Mouse (Mus musculus) liver, embryonic 11.5 days (tissue): ENCODE measurements around the gene Enox1. TPM values are rescaled to one million over a fixed set of nuclear protein-coding genes. Genes with fewer than 3 reads are reported as not detected.

ENCODE experiments used
- ATAC-seq: fragments of 200-750 bp; cut with Nextera tagmentation; replicated peaks from 2 replicates; pipeline ENCODE4 v1.8.0; 2017; ENCODE audit warnings: moderate number of reproducible peaks, mild to moderate bottlenecking, moderate TSS enrichment, moderate library complexity; ENCODE audit not compliant: low FRiP score
- DNase-seq: peaks from one replicate; pipeline ENCODE4 v3.0.0-alpha.2; 2017; ENCODE audit warnings: low spot score
- H3K27ac ChIP-seq: fragments of 300-500 bp; sonication (generic); 2 replicates; pipeline ENCODE4 v1.5.1; 2014; ENCODE audit warnings: mild to moderate bottlenecking, low read depth, low read length, control low read depth
- H3K27me3 ChIP-seq: fragments of 300-500 bp; sonication (generic); replicated peaks from 2 replicates; pipeline ENCODE4 v1.6.1; 2014; ENCODE audit warnings: low read length, mixed read lengths; ENCODE audit not compliant: control insufficient read depth, insufficient read depth
- H3K36me3 ChIP-seq: fragments of 300-500 bp; sonication (generic); 2 replicates; pipeline ENCODE4 v1.6.1; 2014; ENCODE audit warnings: mild to moderate bottlenecking, low read length, moderate library complexity, mixed read lengths; ENCODE audit not compliant: control insufficient read depth, insufficient read depth
- H3K4me1 ChIP-seq: fragments of 300-500 bp; sonication (generic); replicated peaks from 2 replicates; pipeline ENCODE4 v1.6.1; 2014; ENCODE audit warnings: low read length, mixed read lengths; ENCODE audit not compliant: control insufficient read depth, insufficient read depth
- H3K4me2 ChIP-seq: fragments of 300-500 bp; sonication (generic); 2 replicates; pipeline ENCODE4 v1.6.1; 2014; ENCODE audit warnings: mild to moderate bottlenecking, control low read depth, moderate library complexity
- H3K4me3 ChIP-seq: fragments of 300-500 bp; sonication (generic); 2 replicates; pipeline ENCODE4 v1.5.1; 2014; ENCODE audit warnings: low read depth, low read length, control low read depth
- H3K9ac ChIP-seq: fragments of 300-500 bp; sonication (generic); 2 replicates; pipeline ENCODE4 v1.6.1; 2014; ENCODE audit warnings: low read depth, low read length, control low read depth
- H3K9me3 ChIP-seq: fragments of 300-500 bp; sonication (generic); 2 replicates; pipeline ENCODE4 v1.6.1; 2016; ENCODE audit warnings: low read length, inconsistent platforms, mixed read lengths; ENCODE audit not compliant: control insufficient read depth
- WGBS: fragments of 180-500 bp; shearing (Covaris S2); extraction: QIAGEN DNeasy Blood & Tissue Kit; methylation state at CpG from one replicate; pipeline ENCODE4 v1.1.7; 2014; 5-methylcytosine and 5-hydroxymethylcytosine counted together
- polyA plus RNA-seq: library from polyadenylated mRNA; unstranded; fragments of >200 nt; fragmentation: Nextera tagmentation; extraction: Ambion mirVana; gene quantifications from 2 replicates; pipeline ENCODE4 v1.2.1, GENCODE M21; 2014

Enox1 gene
- polyA plus RNA-seq, 1 experiment from 2014 or later, result 0.92 TPM

DNA sequence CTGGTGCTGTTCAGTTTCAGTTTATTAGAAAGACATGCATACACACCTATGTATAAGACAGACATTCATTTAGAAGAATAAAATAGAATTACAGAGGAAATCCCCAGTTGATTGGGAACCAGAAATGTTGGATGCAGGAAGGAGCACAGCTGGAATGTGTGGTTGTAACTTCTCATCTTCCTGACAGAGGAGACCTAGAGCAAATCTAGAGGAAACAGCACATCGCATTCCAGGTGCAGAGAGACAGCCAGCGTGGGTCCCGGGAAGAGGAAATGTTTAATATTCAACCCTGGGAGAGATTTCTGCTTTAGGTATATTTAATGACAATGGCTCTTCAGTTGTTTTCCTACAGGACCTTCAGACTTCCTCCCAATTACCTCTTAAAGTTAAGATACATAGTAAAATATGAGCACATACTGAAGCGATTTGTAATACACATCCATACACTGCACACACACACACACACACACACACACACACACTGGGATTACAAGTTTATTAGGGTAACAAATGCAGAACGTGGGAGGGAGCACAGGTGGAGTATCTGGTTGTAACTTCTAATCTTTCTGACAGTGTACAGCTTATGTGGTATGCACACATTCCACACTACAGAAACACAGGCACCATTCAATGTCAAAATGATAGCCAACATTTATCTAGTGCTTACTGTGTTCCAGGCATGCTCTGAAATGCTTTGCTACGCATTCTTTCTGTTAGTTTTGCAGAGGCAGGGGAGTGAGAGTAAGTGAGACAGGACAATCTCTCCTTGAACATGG is 405.4 kb downstream of the Enox1 start:
- no peaks in the 10 kb centered on the region for H3K9me3 ChIP-seq
- H3K4me2 ChIP-seq, result no peak overlapping the region
- no peak overlapping the region for H3K27ac ChIP-seq
- H3K9ac ChIP-seq, result no peak overlapping the region
- no peak overlapping the region for H3K4me3 ChIP-seq
- 72% methylated on average over 6 of the region's 6 CpGs for WGBS
- H3K36me3 ChIP-seq, result no peaks in the 10 kb centered on the region
- DNase-seq, result no peak
- ATAC-seq, result no peak
- no peaks in the 10 kb centered on the region for H3K27me3 ChIP-seq
- H3K4me1 ChIP-seq, result no peaks in the 10 kb centered on the region

DNA sequence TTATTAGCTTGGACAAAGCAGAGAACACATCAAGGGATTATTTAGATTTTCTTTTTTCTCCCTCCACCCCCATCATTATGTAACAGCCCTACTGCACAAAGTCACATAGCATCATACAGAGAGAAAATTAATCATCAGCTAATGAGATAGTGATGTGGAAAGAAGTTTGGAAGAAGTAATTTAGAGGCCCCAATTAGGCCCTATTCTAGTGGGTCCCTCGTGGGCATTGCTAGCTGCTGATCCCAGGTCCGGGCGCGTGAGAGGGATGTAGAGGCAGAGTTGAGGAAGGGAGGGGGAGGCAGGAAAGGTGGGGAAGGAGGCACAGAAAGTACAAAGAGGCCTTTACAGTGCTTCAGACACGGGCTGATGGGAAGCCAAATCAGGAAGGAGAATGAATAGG is 407.4 kb downstream of the Enox1 start:
- Histone ChIP-seq H3K36me3 (no peaks in the 10 kb centered on the region), H3K4me3 (no peak overlapping the region), H3K9me3 (no peaks in the 10 kb centered on the region), H3K27ac (no peak overlapping the region), H3K4me2 (no peak overlapping the region), H3K27me3 (no peaks in the 10 kb centered on the region), H3K9ac (no peak overlapping the region), H3K4me1 (no peaks in the 10 kb centered on the region)
- no peak for ATAC-seq
- DNase-seq, result no peak
- 80% methylated on average over 5 of the region's 5 CpGs for WGBS

DNA sequence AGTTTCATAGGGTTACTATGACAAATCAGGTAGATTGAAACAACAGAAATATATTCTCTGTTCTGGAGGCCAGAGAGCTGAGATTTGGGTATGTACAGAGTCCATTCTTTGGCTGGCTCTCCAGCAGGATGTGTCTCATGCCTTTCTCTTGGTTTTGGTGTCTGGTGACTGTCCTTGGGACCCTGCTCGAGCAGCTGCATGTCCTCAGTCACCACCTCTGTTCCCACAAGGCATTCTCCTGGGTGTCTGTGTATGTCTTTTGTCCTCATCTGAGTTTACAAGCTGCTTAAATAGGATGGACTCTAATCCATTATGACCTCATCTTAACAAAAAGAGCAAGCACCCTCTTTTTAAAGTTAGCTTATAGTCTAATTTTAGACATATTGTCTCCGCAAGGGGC is 410.6 kb downstream of the Enox1 start:
- Histone ChIP-seq H3K4me3 (no peak overlapping the region), H3K36me3 (no peaks in the 10 kb centered on the region), H3K4me2 (no peak overlapping the region), H3K4me1 (no peaks in the 10 kb centered on the region), H3K9me3 (no peaks in the 10 kb centered on the region), H3K27me3 (no peaks in the 10 kb centered on the region), H3K27ac (no peak overlapping the region), H3K9ac (no peak overlapping the region)
- WGBS, result 77% methylated on average over 2 of the region's 2 CpGs
- DNase-seq (no peak), ATAC-seq (no peak)

DNA sequence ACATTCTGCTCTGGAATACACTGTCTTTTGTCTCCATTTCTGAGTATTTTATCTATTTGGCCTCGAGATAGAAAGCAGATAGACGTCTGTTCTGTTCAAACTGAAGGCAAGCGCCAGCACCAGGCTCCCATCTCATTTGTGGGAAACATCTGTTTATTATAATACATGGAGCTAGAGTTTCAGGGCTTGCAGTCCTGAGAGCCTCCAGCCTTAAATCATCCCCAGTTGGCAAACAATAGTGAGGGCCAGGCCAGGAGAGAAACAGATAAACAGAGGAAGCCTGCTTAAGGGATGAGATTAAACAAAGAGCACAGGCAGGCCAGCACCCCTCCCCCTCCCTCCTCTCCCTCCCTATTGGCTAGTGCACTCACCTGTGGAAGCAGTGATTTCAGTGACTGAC is 417.9 kb downstream of the Enox1 start:
- DNase-seq (no peak), ATAC-seq (no peak)
- WGBS, result 29% methylated on average over 3 of the region's 3 CpGs
- Histone ChIP-seq H3K9ac (no peak overlapping the region), H3K4me2 (no peak overlapping the region), H3K36me3 (no peaks in the 10 kb centered on the region), H3K4me3 (no peak overlapping the region), H3K27ac (no peak overlapping the region), H3K27me3 (no peaks in the 10 kb centered on the region), H3K4me1 (no peaks in the 10 kb centered on the region), H3K9me3 (no peaks in the 10 kb centered on the region)

DNA sequence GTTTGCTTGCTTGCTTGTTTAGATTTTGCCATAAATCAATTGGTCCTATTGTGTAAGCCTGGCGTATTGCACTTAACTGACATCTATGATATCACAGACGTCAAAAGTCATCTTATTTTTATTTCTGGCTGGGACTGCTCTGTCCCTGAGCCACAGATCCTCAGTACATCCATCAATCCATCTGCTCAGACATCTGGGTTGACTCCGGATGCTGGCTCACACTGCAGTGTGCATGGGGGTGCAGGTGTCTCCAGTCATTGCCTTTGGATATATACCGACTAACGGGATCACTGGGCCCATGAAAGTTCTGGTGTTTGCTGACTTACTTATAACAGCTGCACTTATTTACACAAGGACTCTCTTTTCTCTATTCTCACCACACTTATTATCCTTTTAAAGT is 419.8 kb downstream of the Enox1 start:
- Histone ChIP-seq H3K9me3 (no peaks in the 10 kb centered on the region), H3K4me1 (peaks cover 3% of the 10 kb centered on the region; the same call in 1 of the 2 replicates), H3K4me3 (no peak overlapping the region), H3K27ac (no peak overlapping the region), H3K9ac (no peak overlapping the region), H3K27me3 (no peaks in the 10 kb centered on the region), H3K36me3 (no peaks in the 10 kb centered on the region), H3K4me2 (no peak overlapping the region)
- DNase-seq (no peak), ATAC-seq (no peak)
- 81% methylated on average over 5 of the region's 5 CpGs for WGBS

DNA sequence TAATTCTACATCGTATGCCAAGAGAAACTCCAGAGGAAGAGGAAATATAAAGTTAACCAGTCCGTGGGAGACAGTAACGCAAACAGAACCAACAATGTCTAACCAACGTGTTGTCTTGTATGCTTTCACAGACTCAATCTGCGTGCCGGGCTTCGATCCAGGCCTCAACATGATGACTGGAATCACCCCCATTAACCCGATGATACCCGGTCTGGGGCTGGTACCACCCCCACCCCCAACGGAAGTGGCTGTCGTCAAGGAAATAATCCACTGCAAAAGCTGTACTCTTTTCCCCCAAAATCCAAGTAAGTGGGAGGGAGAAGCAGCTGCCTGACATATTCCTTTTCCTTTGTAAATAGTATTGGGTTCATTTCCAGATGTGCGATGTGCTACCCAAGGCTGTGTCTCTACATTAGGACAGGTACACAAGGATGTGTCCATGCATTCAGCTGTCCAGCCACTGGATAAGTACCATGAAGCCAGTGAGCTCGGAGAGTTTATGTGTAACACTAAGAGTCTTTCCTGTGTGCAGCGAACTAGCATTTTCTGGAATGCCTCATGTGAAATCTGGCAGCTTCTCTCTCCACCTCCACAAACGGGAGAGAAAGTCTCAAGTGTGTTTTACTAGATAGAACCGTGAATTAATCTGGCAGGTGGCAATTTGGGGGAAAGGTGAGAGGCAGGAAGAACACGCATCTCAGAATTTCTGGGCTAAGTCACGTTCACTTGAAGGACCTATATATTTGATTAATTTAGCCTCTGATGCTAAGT is 421.1 kb downstream of the Enox1 start:
- Histone ChIP-seq H3K9me3 (no peaks in the 10 kb centered on the region), H3K9ac (no peak overlapping the region), H3K4me3 (no peak overlapping the region), H3K27me3 (no peaks in the 10 kb centered on the region), H3K27ac (no peak overlapping the region), H3K4me1 (peaks cover 3% of the 10 kb centered on the region; the same call in 1 of the 2 replicates), H3K4me2 (no peak overlapping the region), H3K36me3 (no peaks in the 10 kb centered on the region)
- ATAC-seq (no peak), DNase-seq (no peak)
- WGBS, result 83% methylated on average over 18 of the region's 18 CpGs

DNA sequence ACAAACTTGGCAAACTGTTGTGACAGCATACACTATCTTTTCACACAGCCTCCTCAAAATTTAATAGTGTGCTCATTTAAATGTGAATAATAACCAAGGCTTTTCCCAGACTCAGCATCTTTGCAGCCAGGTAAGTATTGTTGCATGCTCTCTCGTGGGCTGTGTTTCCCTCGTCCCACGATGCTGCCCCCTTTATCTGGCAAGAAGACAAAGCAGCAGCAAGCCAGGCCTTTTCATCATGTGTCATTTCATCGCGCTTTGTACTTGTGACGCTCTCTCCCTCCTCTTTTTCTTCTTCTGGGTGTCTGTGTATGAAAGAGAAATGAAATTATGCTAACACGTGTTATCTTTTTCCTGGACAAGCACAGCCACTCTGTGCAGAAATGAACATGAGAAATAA is 421.8 kb downstream of the Enox1 start:
- ATAC-seq (no peak), DNase-seq (no peak)
- no peak overlapping the region for H3K9ac ChIP-seq
- no peak overlapping the region for H3K27ac ChIP-seq
- H3K4me1 ChIP-seq, result peaks cover 3% of the 10 kb centered on the region; the same call in 1 of the 2 replicates
- H3K4me2 ChIP-seq, result no peak overlapping the region
- H3K27me3 ChIP-seq, result no peaks in the 10 kb centered on the region
- H3K9me3 ChIP-seq, result no peaks in the 10 kb centered on the region
- H3K36me3 ChIP-seq, result no peaks in the 10 kb centered on the region
- 65% methylated on average over 7 of the region's 7 CpGs for WGBS
- H3K4me3 ChIP-seq, result no peak overlapping the region

DNA sequence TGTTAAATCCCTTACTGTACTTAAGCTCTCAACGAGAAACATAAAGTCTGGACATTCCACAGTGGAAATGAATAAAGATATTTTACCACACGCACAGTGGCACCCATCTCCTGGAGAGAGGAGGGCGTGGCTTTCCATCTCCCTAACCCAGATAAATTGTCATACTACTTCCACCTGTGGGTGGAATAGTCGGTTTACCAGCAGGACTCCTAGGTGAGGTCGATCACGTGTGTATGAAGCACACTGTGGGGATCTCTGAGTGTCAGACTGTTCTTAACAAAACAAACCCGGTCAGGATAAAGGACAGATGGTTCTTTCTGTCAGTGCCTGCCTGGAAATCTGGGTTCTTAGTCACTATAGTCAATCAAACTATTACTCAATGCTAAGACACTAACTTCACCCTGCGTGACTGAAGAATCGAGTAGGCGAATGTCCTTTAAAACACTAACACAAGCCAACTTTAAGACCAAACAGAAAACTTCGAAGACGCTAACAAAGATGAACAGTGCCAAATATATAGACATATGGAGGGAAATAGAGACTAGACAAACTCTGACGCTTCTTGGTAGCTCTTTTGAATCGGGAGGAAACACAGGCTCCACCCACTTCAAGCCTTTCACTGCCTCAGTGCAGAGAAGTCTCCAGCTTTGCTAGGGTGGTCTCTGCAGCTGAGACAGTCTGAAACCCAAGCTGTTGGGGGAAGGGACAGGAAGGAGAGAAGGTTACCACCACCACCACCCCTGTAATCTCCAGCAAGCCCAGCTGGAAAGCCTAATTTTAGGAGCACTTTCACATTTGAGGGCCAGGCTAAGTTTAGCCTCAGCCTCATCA is 423.8 kb downstream of the Enox1 start:
- Histone ChIP-seq H3K27ac (no peak overlapping the region), H3K4me1 (peaks cover 3% of the 10 kb centered on the region; the same call in 1 of the 2 replicates), H3K4me3 (no peak overlapping the region), H3K9ac (no peak overlapping the region), H3K27me3 (no peaks in the 10 kb centered on the region), H3K4me2 (no peak overlapping the region), H3K36me3 (no peaks in the 10 kb centered on the region), H3K9me3 (no peaks in the 10 kb centered on the region)
- no peak for ATAC-seq
- WGBS, result 63% methylated on average over 14 of the region's 14 CpGs
- DNase-seq, result no peak
